8 mouse cellular contexts compared by ENCODE assay signal in genomic region chr5:28037639-28038038, GRCm38 (mm10). TPM values are rescaled to one million over a fixed set of nuclear protein-coding genes. Genes with fewer than 3 reads are reported as not detected.
DNase-seq lines count a peak whose midpoint lies in the region; ATAC-seq and TF ChIP-seq lines count a peak whose summit lies in the region.

No protein-coding gene starts in this region.

- no peak overlapping the region for H3K9ac ChIP-seq in forebrain, embryonic 14.5 days (ENCODE audit: low read length)
- no peak overlapping the region for H3K9ac ChIP-seq in forebrain, embryonic 16.5 days (replicated peaks; ENCODE audit: low read depth, low read length)
- no peak overlapping the region for H3K9ac ChIP-seq in midbrain, embryonic 14.5 days (replicated peaks; ENCODE audit: low read length)
- H3K9ac ChIP-seq in midbrain, embryonic 16.5 days (ENCODE audit: low read depth, low read length): no peak overlapping the region
- H3K9ac ChIP-seq in heart, postnatal 0 days (replicated peaks; ENCODE audit: low read depth, low read length): no peak overlapping the region
- no peak overlapping the region for H3K9ac ChIP-seq in stomach, embryonic 14.5 days (replicated peaks; ENCODE audit: low read depth, low read length)

- no peak for ATAC-seq in forebrain, embryonic 14.5 days
- ATAC-seq in forebrain, embryonic 16.5 days: no peak
- no peak for ATAC-seq in midbrain, embryonic 14.5 days (ENCODE audit: low FRiP score, low TSS enrichment)
- ATAC-seq in midbrain, embryonic 16.5 days: no peak
- ATAC-seq in heart, postnatal 0 days (ENCODE audit: insufficient read depth, low read depth): peak; percentile 22; the same call in 1 of the 2 replicates
- ATAC-seq in stomach, embryonic 14.5 days (ENCODE audit: insufficient number of reproducible peaks, insufficient read depth, low FRiP score, low read depth): no peak

- H3K4me3 ChIP-seq in forebrain, embryonic 14.5 days (ENCODE audit: low read depth, low read length): no peak overlapping the region
- no peak overlapping the region for H3K4me3 ChIP-seq in forebrain, embryonic 16.5 days (replicated peaks; ENCODE audit: low read length)
- H3K4me3 ChIP-seq in midbrain, embryonic 14.5 days (replicated peaks; ENCODE audit: low read depth, low read length): no peak overlapping the region
- H3K4me3 ChIP-seq in midbrain, embryonic 16.5 days (ENCODE audit: low read depth, low read length): no peak overlapping the region
- H3K4me3 ChIP-seq in heart, postnatal 0 days (ENCODE audit: low read depth, low read length): no peak overlapping the region
- no peak overlapping the region for H3K4me3 ChIP-seq in stomach, embryonic 14.5 days (ENCODE audit: low read depth, low read length)

- no peaks in the 10 kb centered on the region for H3K27me3 ChIP-seq in forebrain, embryonic 14.5 days (replicated peaks; ENCODE audit: control insufficient read depth, insufficient read depth, low read length)
- no peaks in the 10 kb centered on the region for H3K27me3 ChIP-seq in forebrain, embryonic 16.5 days (replicated peaks; ENCODE audit: control insufficient read depth, insufficient read depth, low read length)
- H3K27me3 ChIP-seq in midbrain, embryonic 14.5 days (ENCODE audit: control insufficient read depth, insufficient read depth, low read length): no peaks in the 10 kb centered on the region
- H3K27me3 ChIP-seq in midbrain, embryonic 16.5 days (ENCODE audit: control insufficient read depth, insufficient read depth, low read depth, low read length): no peaks in the 10 kb centered on the region
- H3K27me3 ChIP-seq in heart, postnatal 0 days (ENCODE audit: control insufficient read depth, insufficient read depth, low read length): no peaks in the 10 kb centered on the region
- no peaks in the 10 kb centered on the region for H3K27me3 ChIP-seq in stomach, embryonic 14.5 days (ENCODE audit: control insufficient read depth, insufficient read depth, low read length)

- no peaks in the 10 kb centered on the region for H3K36me3 ChIP-seq in forebrain, embryonic 14.5 days (ENCODE audit: control insufficient read depth, insufficient read depth, low read length)
- H3K36me3 ChIP-seq in forebrain, embryonic 16.5 days (ENCODE audit: control insufficient read depth, insufficient read depth): no peaks in the 10 kb centered on the region
- H3K36me3 ChIP-seq in midbrain, embryonic 14.5 days (ENCODE audit: control insufficient read depth, insufficient read depth, low read length): no peaks in the 10 kb centered on the region
- H3K36me3 ChIP-seq in midbrain, embryonic 16.5 days (ENCODE audit: control insufficient read depth, insufficient read depth, low read length): no peaks in the 10 kb centered on the region
- no peaks in the 10 kb centered on the region for H3K36me3 ChIP-seq in heart, postnatal 0 days (replicated peaks; ENCODE audit: control insufficient read depth, insufficient read depth, low read length)
- H3K36me3 ChIP-seq in stomach, embryonic 14.5 days (ENCODE audit: control insufficient read depth, insufficient read depth, low read length): no peaks in the 10 kb centered on the region

- 0 out of 2 replicates have a peak, but pooled peaks cover 2% of the 10 kb centered on the region for H3K4me1 ChIP-seq in forebrain, embryonic 14.5 days (ENCODE audit: control insufficient read depth, insufficient read depth, low read length)
- H3K4me1 ChIP-seq in forebrain, embryonic 16.5 days (replicated peaks; ENCODE audit: control insufficient read depth, insufficient read depth, low read length): no peaks in the 10 kb centered on the region
- H3K4me1 ChIP-seq in midbrain, embryonic 14.5 days (ENCODE audit: control insufficient read depth, insufficient read depth, low read length): no peaks in the 10 kb centered on the region
- H3K4me1 ChIP-seq in midbrain, embryonic 16.5 days (ENCODE audit: control insufficient read depth, insufficient read depth, low read length): no peaks in the 10 kb centered on the region
- peaks cover 25% of the 10 kb centered on the region for H3K4me1 ChIP-seq in heart, postnatal 0 days (ENCODE audit: control insufficient read depth, insufficient read depth)
- peaks cover 18% of the 10 kb centered on the region for H3K4me1 ChIP-seq in stomach, embryonic 14.5 days (ENCODE audit: control insufficient read depth, insufficient read depth, low read length)

- no peak overlapping the region for H3K4me2 ChIP-seq in forebrain, embryonic 14.5 days (ENCODE audit: low read length)
- no peak overlapping the region for H3K4me2 ChIP-seq in forebrain, embryonic 16.5 days (ENCODE audit: low read length)
- H3K4me2 ChIP-seq in midbrain, embryonic 14.5 days (ENCODE audit: low read length): no peak overlapping the region
- H3K4me2 ChIP-seq in midbrain, embryonic 16.5 days (ENCODE audit: low read length): no peak overlapping the region
- peak overlapping the region; percentile 26 for H3K4me2 ChIP-seq in heart, postnatal 0 days (ENCODE audit: low read depth, low read length)
- H3K4me2 ChIP-seq in stomach, embryonic 14.5 days (replicated peaks; ENCODE audit: low read depth, low read length): no peak overlapping the region

- TF ChIP-seq CTCF in heart, postnatal 0 days (IDR thresholded peaks at IDR 0.05; ENCODE audit: low read depth): no peak

- H3K9me3 ChIP-seq in forebrain, embryonic 14.5 days (replicated peaks; ENCODE audit: control insufficient read depth, low read length): no peaks in the 10 kb centered on the region
- no peaks in the 10 kb centered on the region for H3K9me3 ChIP-seq in forebrain, embryonic 16.5 days (ENCODE audit: control insufficient read depth, low read length)
- H3K9me3 ChIP-seq in midbrain, embryonic 14.5 days (ENCODE audit: control insufficient read depth, low read length): no peaks in the 10 kb centered on the region
- H3K9me3 ChIP-seq in midbrain, embryonic 16.5 days (replicated peaks; ENCODE audit: control insufficient read depth, low read length, poor library complexity, severe bottlenecking): no peaks in the 10 kb centered on the region
- no peaks in the 10 kb centered on the region for H3K9me3 ChIP-seq in heart, postnatal 0 days (replicated peaks; ENCODE audit: control insufficient read depth, low read length)
- H3K9me3 ChIP-seq in stomach, embryonic 14.5 days (ENCODE audit: control insufficient read depth, low read depth, low read length): no peaks in the 10 kb centered on the region

- WGBS in forebrain, embryonic 14.5 days: 32% methylated on average over 5 of the region's 5 CpGs
- 37% methylated on average over 5 of the region's 5 CpGs for WGBS in forebrain, embryonic 16.5 days
- WGBS in midbrain, embryonic 14.5 days: 57% methylated on average over 5 of the region's 5 CpGs
- 47% methylated on average over 5 of the region's 5 CpGs for WGBS in midbrain, embryonic 16.5 days
- 9% methylated on average over 5 of the region's 5 CpGs for WGBS in heart, postnatal 0 days
- 31% methylated on average over 5 of the region's 5 CpGs for whole genome bisulfite sequencing in stomach, embryonic 14.5 days

- H3K27ac ChIP-seq in forebrain, embryonic 14.5 days (ENCODE audit: low read depth, low read length): no peak overlapping the region
- H3K27ac ChIP-seq in forebrain, embryonic 16.5 days (ENCODE audit: low read length): no peak overlapping the region
- no peak overlapping the region for H3K27ac ChIP-seq in midbrain, embryonic 14.5 days (replicated peaks; ENCODE audit: low read depth, low read length)
- H3K27ac ChIP-seq in midbrain, embryonic 16.5 days (ENCODE audit: low read length): no peak overlapping the region
- peak overlapping the region; percentile 75 for H3K27ac ChIP-seq in heart, postnatal 0 days (ENCODE audit: low read depth)
- H3K27ac ChIP-seq in stomach, embryonic 14.5 days (ENCODE audit: low read length): peak overlapping the region; percentile 22; the same call in 1 of the 2 replicates

- DNase-seq in forebrain, embryonic 14.5 days (ENCODE audit: low spot score): peak; percentile 9
- peak; percentile 3 for DNase-seq in midbrain, embryonic 14.5 days
- peak; percentile 21 for DNase-seq in heart, postnatal 0 days (ENCODE audit: low spot score)
- DNase-seq in right cerebral cortex, postnatal 36 days (ENCODE audit: low spot score in 2 of 2): no peak
- no peak for DNase-seq in layer of hippocampus, postnatal 36 days

- no peak for TF ChIP-seq EP300 in heart, postnatal 0 days (IDR thresholded peaks at IDR 0.05; ENCODE audit: low read depth)

RNA-seq across cellular contexts. Expression of gene Insig1, which starts 33.5 kb away (rescaled TPM):
- polyA plus RNA-seq in forebrain, embryonic 14.5 days (2014; fragmentation: Nextera tagmentation; extraction: Ambion mirVana): 81.8 and 85.6 TPM in 2 replicates
- 76.9 and 83.7 TPM in 2 replicates for polyA plus RNA-seq in forebrain, embryonic 16.5 days (2015; fragmentation: Nextera tagmentation; extraction: Ambion mirVana)
- polyA plus RNA-seq in midbrain, embryonic 14.5 days (2014; fragmentation: Nextera tagmentation; extraction: Ambion mirVana): 80.1 and 94.3 TPM in 2 replicates
- polyA plus RNA-seq in midbrain, embryonic 16.5 days (2015; fragmentation: Nextera tagmentation; extraction: Ambion mirVana): 83.3 and 94.0 TPM in 2 replicates
- 49.9 and 57.2 TPM in 2 replicates for total RNA-seq in heart, postnatal 0 days (2014; rRNA removed; ENCODE audit: low replicate concordance)
- polyA plus RNA-seq in heart, postnatal 0 days (2015; fragmentation: Nextera tagmentation; extraction: Ambion mirVana): 20.9 and 22.6 TPM in 2 replicates
- polyA plus RNA-seq in stomach, embryonic 14.5 days (2014; fragmentation: Nextera tagmentation; extraction: Ambion mirVana): 69.4 and 92.6 TPM in 2 replicates
- 10 to 100 TPM; 54.9 TPM for total RNA-seq in layer of hippocampus, postnatal 36 days (2021)

Comparison
In these comparisons a context has a peak if more than half of its experiments do, and no peak if none do; other contexts are left out.
1. DNase-seq: peak in forebrain, embryonic 14.5 days (single experiment), midbrain, embryonic 14.5 days (single experiment) and heart, postnatal 0 days (single experiment); none in right cerebral cortex, postnatal 36 days (0 of 2) and layer of hippocampus, postnatal 36 days (0 of 2).
2. H3K27ac ChIP-seq: peak in heart, postnatal 0 days (single experiment) and stomach, embryonic 14.5 days (single experiment); none in forebrain, embryonic 14.5 days (single experiment), forebrain, embryonic 16.5 days (single experiment), midbrain, embryonic 14.5 days (single experiment) and midbrain, embryonic 16.5 days (single experiment).